Mouse (Mus musculus): ENCODE data around the gene Megf8. TPM values are rescaled to one million over a fixed set of nuclear protein-coding genes. Genes with fewer than 3 reads are reported as not detected.

The Megf8 gene
- polyA plus RNA-seq, 1 experiment from 2014 or later, result 14.7 TPM

DNA sequence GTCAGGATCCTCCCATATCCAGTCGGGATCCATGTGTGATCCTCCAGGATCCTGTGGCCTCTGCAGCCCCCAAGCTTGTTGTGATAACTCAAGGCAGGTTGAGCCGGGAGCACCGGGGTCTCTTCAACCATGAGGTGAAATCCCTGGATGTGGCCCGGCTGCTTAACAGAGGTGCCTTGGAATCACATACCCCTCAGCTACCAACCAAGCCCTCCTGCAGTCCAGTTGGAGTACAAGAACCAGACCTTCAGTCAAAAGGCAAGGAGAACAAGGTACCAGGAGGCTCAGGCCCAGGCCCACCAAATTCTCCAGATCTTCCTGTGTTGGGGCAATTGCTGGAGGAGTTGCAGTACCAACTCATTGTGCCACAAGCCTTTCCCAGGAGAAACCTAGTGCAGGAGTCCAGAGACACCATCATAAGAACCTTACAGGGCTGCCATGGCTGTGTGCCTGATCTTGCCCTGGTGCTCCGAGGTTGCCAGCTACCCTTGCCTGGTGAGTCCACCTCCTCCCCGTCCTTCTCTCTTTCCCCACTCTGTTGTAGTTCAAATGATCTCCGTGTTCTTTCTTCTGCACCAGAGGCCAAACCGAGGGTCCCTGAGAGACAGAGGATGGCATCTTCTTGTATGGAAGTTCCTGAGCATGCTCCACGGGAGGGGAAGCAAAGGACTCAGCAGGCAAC, 13.8 kb upstream of the Megf8 start:
- Histone ChIP-seq H3K4me3 (ENCODE audit: low read depth, low read length) (no peak overlapping the region), H3K27ac (ENCODE audit: low read depth, low read length) (no peak overlapping the region)
- WGBS, result 67% methylated on average over 9 of the region's 9 CpGs

DNA sequence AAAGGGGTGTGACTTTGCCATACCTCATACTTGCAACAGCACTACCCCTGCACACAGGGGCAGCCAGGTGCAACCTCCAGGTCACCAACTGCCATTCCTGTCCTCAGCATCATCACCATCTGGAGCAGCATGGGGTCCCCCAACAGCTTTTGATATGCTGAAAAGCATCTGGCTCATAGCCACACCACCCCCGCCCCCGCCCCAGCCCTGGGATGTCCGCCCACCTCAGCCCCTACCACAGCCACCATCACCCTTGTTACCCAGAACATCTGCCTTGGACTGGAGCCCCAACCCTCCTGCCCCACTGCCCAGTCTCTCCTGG, 13.3 kb upstream of the Megf8 start:
- ATAC-seq (ENCODE audit: insufficient read depth, low FRiP score, low TSS enrichment) (no peak), DNase-seq (ENCODE audit: low spot score) (no peak)
- Histone ChIP-seq H3K27ac (ENCODE audit: low read depth, low read length) (no peak overlapping the region), H3K4me3 (ENCODE audit: low read depth, low read length) (no peak overlapping the region), H3K9ac (ENCODE audit: low read length) (no peak overlapping the region), H3K36me3 (ENCODE audit: control insufficient read depth, insufficient read depth, low read length) (no peaks in the 10 kb centered on the region), H3K9me3 (ENCODE audit: control insufficient read depth, low read length) (no peaks in the 10 kb centered on the region), H3K27me3 (ENCODE audit: control insufficient read depth, insufficient read depth, low read length) (0 out of 2 replicates have a peak, but pooled peaks cover 3% of the 10 kb centered on the region), H3K4me2 (ENCODE audit: low read depth) (no peak overlapping the region), H3K4me1 (ENCODE audit: control insufficient read depth, insufficient read depth, low read length) (peaks cover 4% of the 10 kb centered on the region; the same call in 1 of the 2 replicates)
- 82% methylated on average over 3 of the region's 3 CpGs for WGBS

More for the DNA sequence above, 13.8 kb upstream of the Megf8 start:
- Histone ChIP-seq H3K9ac (ENCODE audit: low read length) (no peak overlapping the region), H3K4me1 (ENCODE audit: control insufficient read depth, insufficient read depth, low read length) (peaks cover 6% of the 10 kb centered on the region), H3K9me3 (ENCODE audit: control insufficient read depth, low read length) (no peaks in the 10 kb centered on the region), H3K36me3 (ENCODE audit: control insufficient read depth, insufficient read depth, low read length) (no peaks in the 10 kb centered on the region), H3K27me3 (ENCODE audit: control insufficient read depth, insufficient read depth, low read length) (0 out of 2 replicates have a peak, but pooled peaks cover 3% of the 10 kb centered on the region), H3K4me2 (ENCODE audit: low read depth) (no peak overlapping the region)
- no peak for DNase-seq (ENCODE audit: low spot score)
- ATAC-seq (ENCODE audit: insufficient read depth, low FRiP score, low TSS enrichment), result no peak

DNA sequence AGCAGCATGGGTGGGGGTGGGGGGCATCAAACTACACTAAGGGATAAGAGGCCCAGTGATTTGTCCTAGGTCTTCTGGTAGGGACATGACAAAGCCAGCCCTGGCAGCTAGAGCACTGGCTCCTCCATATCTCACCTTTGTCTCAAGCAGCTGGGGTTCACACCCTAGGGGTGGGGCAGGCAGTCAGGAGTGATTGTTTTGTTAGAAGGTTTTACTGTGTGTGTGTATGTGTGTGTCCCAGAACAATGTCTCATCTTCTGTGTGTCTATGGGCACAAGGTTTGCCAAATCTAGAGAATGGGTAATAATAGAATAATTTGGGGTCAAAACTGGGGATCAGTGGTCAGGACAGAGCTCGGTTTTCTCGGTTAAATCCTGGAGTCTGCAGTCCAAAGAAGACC, 11.5 kb upstream of the Megf8 start:
- Histone ChIP-seq H3K27ac (ENCODE audit: low read depth, low read length) (no peak overlapping the region), H3K9me3 (ENCODE audit: control insufficient read depth, low read length) (no peaks in the 10 kb centered on the region), H3K27me3 (ENCODE audit: control insufficient read depth, insufficient read depth, low read length) (0 out of 2 replicates have a peak, but pooled peaks cover 3% of the 10 kb centered on the region), H3K4me1 (ENCODE audit: control insufficient read depth, insufficient read depth, low read length) (peaks cover 4% of the 10 kb centered on the region; the same call in 1 of the 2 replicates), H3K9ac (ENCODE audit: low read length) (peak overlapping the region; percentile 61), H3K4me3 (ENCODE audit: low read depth, low read length) (peak overlapping the region; percentile 55), H3K4me2 (ENCODE audit: low read depth) (peak overlapping the region; percentile 89), H3K36me3 (ENCODE audit: control insufficient read depth, insufficient read depth, low read length) (no peaks in the 10 kb centered on the region)
- ATAC-seq (ENCODE audit: insufficient read depth, low FRiP score, low TSS enrichment), result peak; percentile 21; the same call in 1 of the 2 replicates
- 2% methylated on average over 2 of the region's 2 CpGs for WGBS
- DNase-seq (ENCODE audit: low spot score), result no peak

DNA sequence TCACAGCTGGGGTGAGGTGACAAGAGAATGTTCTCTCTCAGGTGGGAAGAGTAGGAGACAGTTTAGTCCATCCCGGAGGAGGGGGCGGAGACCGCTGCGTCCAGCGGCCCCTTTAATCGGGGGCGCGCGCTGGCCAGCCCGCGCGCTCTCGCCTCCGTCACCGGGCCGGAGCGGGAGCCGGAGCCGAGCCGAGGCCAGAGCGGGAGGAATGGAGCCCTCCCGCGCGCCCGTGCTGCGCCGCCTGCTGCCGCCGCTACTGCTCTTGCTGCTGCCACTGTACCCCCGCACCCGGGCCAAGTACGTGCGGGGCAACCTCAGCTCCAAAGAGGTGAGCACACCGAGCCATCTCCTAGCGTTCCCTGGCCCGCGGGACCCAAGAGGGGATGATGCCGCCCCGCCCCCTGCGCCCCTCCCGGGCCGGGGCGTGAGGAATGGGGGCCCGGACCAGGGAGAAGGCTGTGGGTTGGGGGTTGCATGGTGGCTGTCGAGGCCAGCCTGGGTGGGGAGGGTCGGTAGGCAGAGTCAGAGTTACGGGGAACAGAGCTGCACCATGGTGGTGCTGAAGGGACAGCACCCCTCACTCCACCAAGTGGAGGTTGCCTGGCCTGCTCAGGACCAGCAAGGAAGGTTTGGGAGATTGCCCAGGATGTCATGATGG, 10.9 kb upstream of the Megf8 start, which contains the start of gene Tmem145:
TSS of gene Tmem145 (plus strand) at position 151 of the 658 bp plus-strand sequence.
- Histone ChIP-seq H3K27me3 (ENCODE audit: control insufficient read depth, insufficient read depth, low read length) (0 out of 2 replicates have a peak, but pooled peaks cover 3% of the 10 kb centered on the region), H3K9ac (ENCODE audit: low read length) (peak within 1 kb of the TSS; percentile 61), H3K4me2 (ENCODE audit: low read depth) (peak within 1 kb of the TSS; percentile 89), H3K9me3 (ENCODE audit: control insufficient read depth, low read length) (no peaks in the 10 kb centered on the region), H3K4me3 (ENCODE audit: low read depth, low read length) (peak within 1 kb of the TSS; percentile 55), H3K27ac (ENCODE audit: low read depth, low read length) (peak within 1 kb of the TSS; percentile 56; the same call in 1 of the 2 replicates), H3K36me3 (ENCODE audit: control insufficient read depth, insufficient read depth, low read length) (no peaks in the 10 kb centered on the region), H3K4me1 (ENCODE audit: control insufficient read depth, insufficient read depth, low read length) (peaks cover 4% of the 10 kb centered on the region; the same call in 1 of the 2 replicates)
- DNase-seq (ENCODE audit: low spot score) (peak; percentile 75), ATAC-seq (ENCODE audit: insufficient read depth, low FRiP score, low TSS enrichment) (peak; percentile 65)
- WGBS, result under 1% methylated on average over 32 of the region's 47 CpGs

DNA sequence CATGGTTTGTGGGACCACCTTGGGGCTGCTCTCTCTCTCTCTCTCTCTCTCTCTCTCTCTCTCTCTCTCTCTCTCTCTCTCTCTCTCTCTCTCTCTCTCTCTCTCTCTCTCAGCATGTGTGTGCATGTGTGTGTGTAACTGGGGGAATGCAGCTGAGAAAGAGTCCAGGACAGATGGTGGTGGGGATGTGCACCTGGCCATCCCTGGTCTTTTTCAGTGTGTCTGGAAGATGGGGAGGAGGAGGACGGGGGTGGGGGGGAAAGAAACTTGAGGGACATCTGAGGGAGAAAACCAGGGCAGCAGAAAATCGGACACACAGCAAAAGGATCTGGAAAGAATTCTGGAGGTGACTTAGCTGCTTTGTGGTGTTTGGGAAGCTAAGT, 10.4 kb upstream of the Megf8 start:
- DNase-seq (ENCODE audit: low spot score) (no peak), ATAC-seq (ENCODE audit: insufficient read depth, low FRiP score, low TSS enrichment) (no peak)
- peaks cover 4% of the 10 kb centered on the region; the same call in 1 of the 2 replicates for H3K4me1 ChIP-seq (ENCODE audit: control insufficient read depth, insufficient read depth, low read length)
- H3K27me3 ChIP-seq (ENCODE audit: control insufficient read depth, insufficient read depth, low read length), result 0 out of 2 replicates have a peak, but pooled peaks cover 3% of the 10 kb centered on the region
- no peaks in the 10 kb centered on the region for H3K36me3 ChIP-seq (ENCODE audit: control insufficient read depth, insufficient read depth, low read length)
- no peaks in the 10 kb centered on the region for H3K9me3 ChIP-seq (ENCODE audit: control insufficient read depth, low read length)
- no peak overlapping the region for H3K27ac ChIP-seq (ENCODE audit: low read depth, low read length)
- H3K9ac ChIP-seq (ENCODE audit: low read length), result no peak overlapping the region
- H3K4me2 ChIP-seq (ENCODE audit: low read depth), result peak overlapping the region; percentile 89
- peak overlapping the region; percentile 55 for H3K4me3 ChIP-seq (ENCODE audit: low read depth, low read length)
- WGBS, result 51% methylated on average over 2 of the region's 2 CpGs

DNA sequence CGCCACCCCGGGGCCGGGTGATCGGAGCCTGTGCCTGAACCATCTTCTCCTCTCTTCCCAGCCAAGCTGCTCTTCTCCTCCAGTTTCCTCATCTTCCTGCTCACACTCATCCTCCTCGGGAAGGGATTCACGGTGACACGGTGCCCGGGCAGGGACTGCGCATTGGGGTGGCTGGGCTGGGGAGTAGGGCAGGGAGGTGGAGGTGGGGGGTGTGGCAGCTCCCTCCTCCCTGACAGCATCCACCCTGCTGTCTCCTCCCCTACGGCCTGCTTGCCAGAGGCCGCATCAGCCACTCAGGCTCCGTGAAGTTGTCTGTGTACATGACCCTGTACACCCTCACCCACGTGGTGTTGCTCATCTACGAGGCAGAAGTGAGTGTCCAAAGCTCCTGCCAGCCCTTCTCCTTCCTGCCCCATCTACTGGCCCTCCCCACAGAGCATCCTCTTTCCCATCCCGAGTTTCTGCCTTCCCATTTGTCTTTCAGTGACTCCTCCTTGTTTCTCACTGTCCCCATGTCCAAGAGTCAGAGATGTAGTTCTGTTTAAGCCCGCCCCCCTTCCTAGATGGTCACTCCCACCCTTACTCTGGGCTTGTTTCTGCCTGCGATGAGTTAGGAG, 8.2 kb upstream of the Megf8 start:
- ATAC-seq (ENCODE audit: insufficient read depth, low FRiP score, low TSS enrichment) (no peak), DNase-seq (ENCODE audit: low spot score) (no peak)
- 68% methylated on average over 17 of the region's 17 CpGs for WGBS
- no peaks in the 10 kb centered on the region for H3K9me3 ChIP-seq (ENCODE audit: control insufficient read depth, low read length)
- peaks cover 4% of the 10 kb centered on the region; the same call in 1 of the 2 replicates for H3K4me1 ChIP-seq (ENCODE audit: control insufficient read depth, insufficient read depth, low read length)
- H3K9ac ChIP-seq (ENCODE audit: low read length), result no peak overlapping the region
- H3K36me3 ChIP-seq (ENCODE audit: control insufficient read depth, insufficient read depth, low read length), result no peaks in the 10 kb centered on the region
- no peak overlapping the region for H3K27ac ChIP-seq (ENCODE audit: low read depth, low read length)
- no peak overlapping the region for H3K4me3 ChIP-seq (ENCODE audit: low read depth, low read length)
- peaks cover 15% of the 10 kb centered on the region for H3K27me3 ChIP-seq (ENCODE audit: control insufficient read depth, insufficient read depth, low read length)
- no peak overlapping the region for H3K4me2 ChIP-seq (ENCODE audit: low read depth)

DNA sequence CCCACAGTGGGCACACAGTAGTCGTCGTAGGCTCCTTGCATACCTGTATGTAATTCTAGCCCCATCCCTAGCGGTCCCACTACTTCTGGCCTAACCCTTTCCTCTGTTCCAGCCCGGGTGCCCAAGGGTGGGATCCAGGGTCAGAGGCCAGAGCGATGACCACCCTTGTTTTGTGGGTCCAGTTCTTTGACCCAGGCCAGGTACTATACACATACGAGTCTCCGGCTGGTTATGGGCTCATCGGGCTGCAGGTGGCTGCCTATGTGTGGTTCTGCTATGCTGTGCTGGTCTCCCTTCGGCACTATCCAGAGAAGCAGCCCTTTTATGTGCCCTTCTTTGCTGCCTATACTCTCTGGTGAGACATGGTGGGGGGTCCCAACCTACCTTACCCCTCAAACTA, 7.5 kb upstream of the Megf8 start:
- Histone ChIP-seq H3K27me3 (ENCODE audit: control insufficient read depth, insufficient read depth, low read length) (peaks cover 21% of the 10 kb centered on the region), H3K4me1 (ENCODE audit: control insufficient read depth, insufficient read depth, low read length) (peaks cover 4% of the 10 kb centered on the region; the same call in 1 of the 2 replicates), H3K4me3 (ENCODE audit: low read depth, low read length) (no peak overlapping the region), H3K4me2 (ENCODE audit: low read depth) (no peak overlapping the region), H3K27ac (ENCODE audit: low read depth, low read length) (no peak overlapping the region), H3K36me3 (ENCODE audit: control insufficient read depth, insufficient read depth, low read length) (no peaks in the 10 kb centered on the region), H3K9me3 (ENCODE audit: control insufficient read depth, low read length) (no peaks in the 10 kb centered on the region), H3K9ac (ENCODE audit: low read length) (no peak overlapping the region)
- DNase-seq (ENCODE audit: low spot score), result no peak
- 86% methylated on average over 9 of the region's 9 CpGs for WGBS
- no peak for ATAC-seq (ENCODE audit: insufficient read depth, low FRiP score, low TSS enrichment)

DNA sequence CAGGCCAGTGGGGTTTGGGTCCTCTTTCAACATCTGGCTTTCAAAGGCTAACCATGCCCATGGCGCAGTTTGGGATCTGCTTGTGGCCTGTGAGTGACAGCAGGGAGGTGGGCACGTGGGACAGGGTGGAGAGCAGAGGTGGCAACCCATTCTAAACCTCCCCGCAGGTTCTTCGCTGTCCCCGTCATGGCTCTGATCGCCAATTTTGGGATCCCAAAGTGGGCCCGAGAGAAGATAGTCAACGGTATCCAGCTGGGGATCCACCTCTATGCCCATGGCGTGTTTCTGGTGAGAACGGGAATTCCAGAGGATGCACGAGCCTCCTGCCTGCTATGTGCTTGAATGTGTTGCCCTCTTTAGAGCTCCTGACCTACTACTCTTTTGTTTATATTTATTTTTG, 5.8 kb upstream of the Megf8 start:
- no peak overlapping the region for H3K27ac ChIP-seq (ENCODE audit: low read depth, low read length)
- H3K27me3 ChIP-seq (ENCODE audit: control insufficient read depth, insufficient read depth, low read length), result peaks cover 34% of the 10 kb centered on the region
- DNase-seq (ENCODE audit: low spot score) (no peak), ATAC-seq (ENCODE audit: insufficient read depth, low FRiP score, low TSS enrichment) (no peak)
- H3K4me3 ChIP-seq (ENCODE audit: low read depth, low read length), result no peak overlapping the region
- no peaks in the 10 kb centered on the region for H3K9me3 ChIP-seq (ENCODE audit: control insufficient read depth, low read length)
- H3K9ac ChIP-seq (ENCODE audit: low read length), result no peak overlapping the region
- H3K4me2 ChIP-seq (ENCODE audit: low read depth), result no peak overlapping the region
- WGBS, result 80% methylated on average over 11 of the region's 11 CpGs
- H3K36me3 ChIP-seq (ENCODE audit: control insufficient read depth, insufficient read depth, low read length), result no peaks in the 10 kb centered on the region
- peaks cover 12% of the 10 kb centered on the region for H3K4me1 ChIP-seq (ENCODE audit: control insufficient read depth, insufficient read depth, low read length)
